Comparison of ENCODE assay signal across 10 mouse cellular contexts in the genomic region with DNA sequence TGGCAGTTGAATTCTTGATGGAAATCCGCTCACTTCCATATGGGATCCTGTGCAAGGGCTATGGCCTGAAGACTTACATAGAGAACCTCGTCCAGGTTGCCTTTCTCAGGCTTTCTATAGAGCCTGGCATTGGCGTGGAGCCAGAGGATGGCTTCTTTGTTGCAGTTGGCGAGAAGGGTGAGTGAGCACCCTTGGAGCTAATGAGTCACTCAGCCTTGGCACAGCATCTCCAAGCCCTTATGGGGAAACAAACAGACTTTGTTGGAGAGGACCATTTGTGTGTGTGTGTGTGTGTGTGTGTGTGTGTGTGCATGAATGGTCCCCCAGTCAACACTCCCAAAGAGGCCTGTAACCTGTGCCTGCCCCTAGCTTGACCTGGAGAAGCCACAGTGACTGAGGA. TPM values are rescaled to one million over a fixed set of nuclear protein-coding genes. Genes with fewer than 3 reads are reported as not detected.
DNase-seq lines count a peak whose midpoint lies in the region; ATAC-seq and TF ChIP-seq lines count a peak whose summit lies in the region.
"Had no signal": no experiment of that assay in that cellular context is flagged by ENCODE, and none has a peak within 500 bp of the region (broad histone marks: within the 10 kb centered on the region; RNA-seq: fewer than 3 reads in every experiment).

No protein-coding gene starts in this region.

- no peak for TF ChIP-seq CTCF in thymus, adult 2 months (IDR thresholded peaks at IDR 0.05; ENCODE audit: borderline replicate concordance, control insufficient read depth, extremely low read depth, insufficient read depth, low read length, poor library complexity)

- no peaks in the 10 kb centered on the region for H3K27me3 ChIP-seq in thymus, adult 2 months (ENCODE audit: control insufficient read depth, insufficient read depth, low read length)

- no peaks in the 10 kb centered on the region for H3K36me3 ChIP-seq in thymus, adult 2 months (ENCODE audit: control insufficient read depth, insufficient read depth, low read length)

- WGBS in thymus, adult 2 months, result 90% methylated on average over 4 of the region's 4 CpGs

- no peak for TF ChIP-seq POLR2A in thymus, adult 2 months (IDR thresholded peaks at IDR 0.05; ENCODE audit: control insufficient read depth, extremely low read depth, insufficient read depth, low read length, poor library complexity)

- H3K4me3 ChIP-seq in thymus, adult 2 months (ENCODE audit: control insufficient read depth, insufficient read depth, low read length), result no peak overlapping the region

- ATAC-seq in cerebellum, adult (ENCODE audit: insufficient number of reproducible peaks, low FRiP score, low TSS enrichment), result peak; percentile 43; the same call in 1 of the 2 replicates
- ATAC-seq: liver, postnatal 0 days had no signal

- DNase-seq in cerebellum, postnatal 4 days (ENCODE audit: low spot score in 2 of 2), result no peak
- DNase-seq in retina, postnatal 1 day, result peak; percentile 58
- DNase-seq in retina, embryonic 14.5 days (ENCODE audit: low spot score), result no peak
- DNase-seq in cerebellum, adult 9-10 months, result peak; percentile 66
- peak; percentile 30 to 56 for DNase-seq in kidney, postnatal 4 days
- no peak for DNase-seq in thymus, adult 2 months
- no peak for DNase-seq in spleen, postnatal 14 days (ENCODE audit: low spot score in 2 of 2)
- DNase-seq: liver, postnatal 0 days; midbrain, embryonic 14.5 days had no signal

- no peak overlapping the region for H3K27ac ChIP-seq in thymus, adult 2 months (ENCODE audit: control insufficient read depth, insufficient read depth, low read length)

- H3K4me1 ChIP-seq in thymus, adult 2 months (replicated peaks; ENCODE audit: control insufficient read depth, insufficient read depth, low read length), result no peaks in the 10 kb centered on the region

RNA-seq across cellular contexts. Expression of gene Maf, which starts 57.0 kb away (rescaled TPM):
- 4.4 and 5.6 TPM in 2 replicates for polyA plus RNA-seq in thymus, adult 2 months (2012; rRNA removed)

Comparison
In these comparisons a context has a peak if more than half of its experiments do, and no peak if none do; other contexts are left out.
1. DNase-seq: peak in retina, postnatal 1 day (single experiment), cerebellum, adult 9-10 months (single experiment) and kidney, postnatal 4 days (2 of 2); none in cerebellum, postnatal 4 days (0 of 2), retina, embryonic 14.5 days (single experiment), thymus, adult 2 months (single experiment) and spleen, postnatal 14 days (0 of 2).